Mouse (Mus musculus) limb, embryonic 13.5 days (tissue): ENCODE data around the gene Rbm20. TPM values are rescaled to one million over a fixed set of nuclear protein-coding genes. Genes with fewer than 3 reads are reported as not detected.

Source experiments
- ATAC-seq: fragments of 200-750 bp; cut with Nextera tagmentation; 2 replicates; pipeline ENCODE4 v1.8.0; 2017; ENCODE audit warnings: low read depth, moderate number of reproducible peaks, moderate TSS enrichment; ENCODE audit not compliant: low FRiP score
- H3K27ac ChIP-seq: fragments of 300-500 bp; sonication (generic); 2 replicates; pipeline ENCODE4 v1.5.1; 2015; ENCODE audit warnings: inconsistent platforms, mild to moderate bottlenecking, moderate library complexity
- H3K27me3 ChIP-seq: fragments of 300-500 bp; sonication (generic); 2 replicates; pipeline ENCODE4 v1.6.1; 2015; ENCODE audit warnings: mild to moderate bottlenecking, inconsistent platforms
- H3K36me3 ChIP-seq: fragments of 300-500 bp; sonication (generic); 2 replicates; pipeline ENCODE4 v1.6.1; 2015; ENCODE audit warnings: inconsistent platforms, mild to moderate bottlenecking, moderate library complexity
- H3K4me1 ChIP-seq: fragments of 300-500 bp; sonication (generic); 2 replicates; pipeline ENCODE4 v1.6.1; 2015; ENCODE audit warnings: inconsistent platforms
- H3K4me2 ChIP-seq: fragments of 300-500 bp; sonication (generic); replicated peaks from 2 replicates; pipeline ENCODE4 v1.6.1; 2015; ENCODE audit warnings: inconsistent platforms, mild to moderate bottlenecking, moderate library complexity
- H3K4me3 ChIP-seq: fragments of 300-500 bp; sonication (generic); 2 replicates; pipeline ENCODE4 v1.5.1; 2015; ENCODE audit warnings: moderate library complexity, mild to moderate bottlenecking, inconsistent platforms
- H3K9ac ChIP-seq: fragments of 300-500 bp; sonication (generic); 2 replicates; pipeline ENCODE4 v1.6.1; 2015; ENCODE audit warnings: mild to moderate bottlenecking, inconsistent platforms
- H3K9me3 ChIP-seq: fragments of 300-500 bp; sonication (generic); 2 replicates; pipeline ENCODE4 v1.6.1; 2016; ENCODE audit warnings: inconsistent platforms
- WGBS: fragments of 180-500 bp; shearing (Covaris S2); methylation state at CpG from one replicate; pipeline ENCODE4 v1.1.7; 2015; 5-methylcytosine and 5-hydroxymethylcytosine counted together
- polyA plus RNA-seq: library from polyadenylated mRNA; unstranded; fragments of >200 nt; fragmentation: Nextera tagmentation; extraction: Ambion mirVana; gene quantifications from 2 replicates; pipeline ENCODE4 v1.2.1, GENCODE M21; 2015

Rbm20 gene
- polyA plus RNA-seq, 1 experiment from 2014 or later: 5.1 TPM

DNA sequence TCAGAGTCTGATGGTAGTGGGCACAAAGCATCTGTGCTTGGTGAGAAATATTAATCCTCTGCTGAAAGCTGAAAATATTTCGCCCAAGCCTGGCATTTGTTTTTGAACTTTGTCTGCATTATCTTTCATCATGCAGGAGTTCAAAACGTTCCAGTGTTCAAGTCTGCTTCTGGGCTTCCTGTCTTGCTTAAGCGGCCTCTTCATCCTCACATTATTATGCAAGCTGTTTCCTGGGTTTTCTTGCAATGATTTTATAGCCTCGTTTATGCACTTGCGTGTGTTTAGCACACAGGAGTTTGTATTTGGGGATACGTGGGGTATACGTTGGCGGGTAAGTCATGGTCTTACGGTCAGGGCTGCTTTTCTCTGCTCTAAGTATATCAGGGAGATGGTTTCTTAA lies 211.2 kb downstream of the Rbm20 start:
- 53% methylated on average over 9 of the region's 9 CpGs for WGBS

DNA sequence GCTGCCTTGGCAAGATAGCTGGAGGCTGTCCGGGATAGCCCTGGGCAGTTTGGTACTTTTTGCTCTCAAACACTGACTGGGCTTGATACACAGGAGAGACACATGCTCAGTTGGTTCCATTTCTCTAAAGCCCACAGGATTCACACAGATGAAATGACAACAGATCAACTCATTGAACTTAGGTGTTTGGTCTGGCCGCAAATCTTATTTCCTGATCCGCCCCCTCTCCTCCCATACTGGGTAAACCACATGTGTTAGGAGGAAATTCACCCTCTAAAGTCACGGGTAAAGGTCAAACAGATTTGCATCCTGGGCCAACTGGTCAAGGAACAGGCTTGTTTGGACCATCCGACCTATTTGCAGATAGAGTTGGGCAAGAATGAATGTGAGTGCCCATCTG lies 212.4 kb downstream of the Rbm20 start:
- Histone ChIP-seq H3K4me1 (peaks cover 41% of the 10 kb centered on the region), H3K27me3 (no peaks in the 10 kb centered on the region), H3K27ac (no peak overlapping the region), H3K9me3 (no peaks in the 10 kb centered on the region), H3K4me2 (no peak overlapping the region), H3K4me3 (no peak overlapping the region), H3K9ac (no peak overlapping the region), H3K36me3 (no peaks in the 10 kb centered on the region)
- 63% methylated on average over 5 of the region's 5 CpGs for WGBS
- no peak for ATAC-seq

More for the DNA sequence above, 211.2 kb downstream of the Rbm20 start:
- no peak overlapping the region for H3K4me2 ChIP-seq
- peaks cover 28% of the 10 kb centered on the region for H3K4me1 ChIP-seq
- ATAC-seq: no peak
- no peaks in the 10 kb centered on the region for H3K9me3 ChIP-seq
- no peaks in the 10 kb centered on the region for H3K27me3 ChIP-seq
- H3K9ac ChIP-seq: no peak overlapping the region
- no peaks in the 10 kb centered on the region for H3K36me3 ChIP-seq
- H3K4me3 ChIP-seq: no peak overlapping the region
- no peak overlapping the region for H3K27ac ChIP-seq

- Histone ChIP-seq H3K27ac (peak overlapping the region; percentile 94; the same call in 1 of the 2 replicates), H3K9ac (no peak overlapping the region), H3K36me3 (no peaks in the 10 kb centered on the region), H3K4me2 (no peak overlapping the region), H3K4me1 (peaks cover 48% of the 10 kb centered on the region), H3K27me3 (no peaks in the 10 kb centered on the region), H3K4me3 (no peak overlapping the region), H3K9me3 (no peaks in the 10 kb centered on the region)
- WGBS: 71% methylated on average over 5 of the region's 5 CpGs
- no peak for ATAC-seq
Observed at GRCm38 (mm10) chr19:53890274-53890673, 213.2 kb downstream of the Rbm20 start.

DNA sequence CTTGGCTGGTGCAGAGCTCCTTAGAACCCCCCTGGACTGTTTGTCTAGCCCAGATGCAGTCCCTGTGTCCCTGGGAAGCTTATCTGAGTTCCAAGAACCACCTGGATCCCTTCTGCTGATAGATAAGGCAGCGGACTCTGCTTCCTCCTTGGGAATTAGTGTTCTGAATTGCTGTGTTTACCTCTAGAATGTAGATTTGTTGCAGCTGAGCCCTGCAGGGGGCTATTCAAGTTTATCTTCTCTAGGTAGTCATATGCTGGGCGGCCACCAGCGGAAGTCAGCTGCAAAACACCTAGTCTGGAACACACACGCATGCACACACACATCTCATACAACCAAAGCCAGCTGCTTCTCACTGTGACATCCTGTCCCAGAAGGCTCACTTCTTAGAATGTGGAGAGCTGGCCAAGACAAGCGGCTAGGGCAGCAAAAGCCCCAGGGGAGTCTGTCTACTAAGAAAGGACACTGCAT lies 213.7 kb downstream of the Rbm20 start:
- Histone ChIP-seq H3K9me3 (no peaks in the 10 kb centered on the region), H3K4me3 (no peak overlapping the region), H3K4me2 (no peak overlapping the region), H3K27me3 (no peaks in the 10 kb centered on the region), H3K27ac (peak overlapping the region; percentile 94; the same call in 1 of the 2 replicates), H3K9ac (no peak overlapping the region), H3K36me3 (no peaks in the 10 kb centered on the region), H3K4me1 (peaks cover 53% of the 10 kb centered on the region)
- WGBS: 66% methylated on average over 5 of the region's 5 CpGs
- ATAC-seq: no peak

DNA sequence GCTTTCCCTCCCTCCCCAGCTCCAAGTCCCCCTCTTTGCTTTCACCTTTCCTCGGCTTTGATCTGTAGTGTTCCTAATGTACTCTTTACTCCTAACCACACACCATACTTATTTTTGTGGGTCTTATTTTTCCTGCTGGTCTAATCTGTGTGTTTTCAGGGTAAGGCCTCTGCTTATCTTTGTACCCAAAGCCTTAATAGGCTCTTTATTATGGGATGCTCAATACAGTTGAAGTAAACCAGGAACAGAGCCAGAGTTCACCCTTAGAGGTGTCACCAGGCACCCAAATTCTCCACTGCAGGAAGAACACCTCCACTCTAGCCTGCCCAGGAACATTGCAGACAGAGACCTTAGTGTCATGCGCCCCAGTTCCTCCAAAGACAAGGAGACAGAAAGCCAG lies 214.5 kb downstream of the Rbm20 start:
- Histone ChIP-seq H3K4me2 (no peak overlapping the region), H3K27me3 (no peaks in the 10 kb centered on the region), H3K9me3 (no peaks in the 10 kb centered on the region), H3K4me1 (peaks cover 58% of the 10 kb centered on the region), H3K27ac (peak overlapping the region; percentile 94), H3K9ac (no peak overlapping the region), H3K36me3 (no peaks in the 10 kb centered on the region), H3K4me3 (no peak overlapping the region)
- WGBS: 85% methylated on average over 2 of the region's 2 CpGs
- ATAC-seq: 0 out of 2 replicates have a peak, but pooled peaks have one; percentile 13

- 17% methylated on average over 3 of the region's 3 CpGs for WGBS
- no peaks in the 10 kb centered on the region for H3K9me3 ChIP-seq
- no peaks in the 10 kb centered on the region for H3K36me3 ChIP-seq
- peaks cover 58% of the 10 kb centered on the region for H3K4me1 ChIP-seq
- H3K27ac ChIP-seq: peak within 1 kb of the TSS; percentile 94
- no peaks in the 10 kb centered on the region for H3K27me3 ChIP-seq
- no peak within 1 kb of the TSS for H3K9ac ChIP-seq
- H3K4me2 ChIP-seq: peak within 1 kb of the TSS; percentile 21
- H3K4me3 ChIP-seq: no peak within 1 kb of the TSS
- ATAC-seq: peak; percentile 62
Observed at GRCm38 (mm10) chr19:53892061-53892460, 215.0 kb downstream of the Rbm20 start, which contains the start of gene Pdcd4. Gene Pdcd4, plus strand, starts transcription at chr19:53892231.

DNA sequence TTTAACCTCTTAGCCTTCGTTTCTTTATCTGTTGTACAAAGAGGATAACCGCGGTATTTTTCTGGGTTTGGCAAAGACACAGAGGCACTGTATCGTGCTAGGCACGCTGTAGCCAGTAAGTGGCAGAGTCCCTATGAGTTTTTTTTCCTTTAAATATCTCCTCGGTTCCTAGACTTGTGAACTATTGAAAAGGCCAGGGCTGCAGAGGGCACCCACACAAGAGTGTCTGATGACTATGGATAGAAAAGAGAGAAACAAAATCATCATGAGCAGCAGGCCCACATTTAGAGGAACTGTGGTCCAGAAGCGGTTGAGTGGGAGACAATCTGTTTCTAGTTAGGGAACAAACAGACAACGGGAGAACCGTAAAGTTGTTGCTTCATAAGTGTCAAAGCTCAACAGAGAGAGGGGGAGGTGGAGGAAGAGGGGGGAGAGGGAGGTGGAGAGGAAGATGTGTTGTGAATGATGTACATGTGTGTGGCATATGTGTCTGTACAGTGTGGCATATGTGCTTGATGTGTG lies 215.8 kb downstream of the Rbm20 start:
- WGBS: 47% methylated on average over 9 of the region's 9 CpGs
- Histone ChIP-seq H3K9ac (no peak overlapping the region), H3K36me3 (no peaks in the 10 kb centered on the region), H3K9me3 (no peaks in the 10 kb centered on the region), H3K4me1 (peaks cover 59% of the 10 kb centered on the region), H3K4me2 (peak overlapping the region; percentile 21; the same call in 1 of the 2 replicates), H3K27ac (peak overlapping the region; percentile 94; the same call in 1 of the 2 replicates), H3K4me3 (no peak overlapping the region), H3K27me3 (no peaks in the 10 kb centered on the region)
- ATAC-seq: no peak

GRCm38 (mm10) chr19:53893711-53894171 lies 216.6 kb downstream of the Rbm20 start:
- Histone ChIP-seq H3K9me3 (no peaks in the 10 kb centered on the region), H3K27ac (peak overlapping the region; percentile 87; the same call in 1 of the 2 replicates)
- WGBS: 61% methylated on average over 3 of the region's 3 CpGs

DNA sequence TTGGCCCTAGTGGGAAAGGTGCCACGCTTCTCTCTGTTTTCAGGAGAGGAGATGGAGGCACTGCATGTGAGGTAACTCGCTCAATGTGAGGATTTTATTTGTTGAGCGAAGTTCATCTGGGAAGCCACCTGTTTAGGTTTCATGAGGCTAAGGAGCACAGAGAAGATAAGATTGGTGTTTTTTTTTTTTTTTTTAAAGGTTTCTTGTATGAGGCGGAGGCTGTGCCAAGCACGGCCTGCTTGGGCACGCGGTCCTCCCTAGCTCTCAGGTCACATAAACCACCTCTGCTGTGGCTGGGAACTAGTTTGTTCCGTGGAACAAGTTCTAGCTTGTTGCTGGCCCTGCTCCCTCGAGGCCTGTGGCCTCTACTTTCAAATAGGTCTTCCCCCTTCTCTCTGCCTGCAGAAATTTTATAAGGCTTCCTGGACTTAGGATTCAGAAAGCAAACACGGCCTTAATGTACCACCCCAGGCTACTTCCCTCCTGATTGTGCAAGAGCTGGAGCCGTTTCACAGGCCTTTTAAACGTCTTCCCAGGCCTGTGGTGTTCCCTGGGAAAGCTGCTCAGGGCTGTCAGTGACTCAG lies 217.5 kb downstream of the Rbm20 start:
- Histone ChIP-seq H3K27me3 (no peaks in the 10 kb centered on the region), H3K4me2 (peak overlapping the region; percentile 9), H3K9ac (no peak overlapping the region), H3K36me3 (no peaks in the 10 kb centered on the region), H3K4me3 (no peak overlapping the region), H3K4me1 (peaks cover 69% of the 10 kb centered on the region), H3K27ac (peak overlapping the region; percentile 87), H3K9me3 (no peaks in the 10 kb centered on the region)
- WGBS: 45% methylated on average over 12 of the region's 12 CpGs
- ATAC-seq: peak; percentile 38; the same call in 1 of the 2 replicates

More at GRCm38 (mm10) chr19:53893711-53894171, 216.6 kb downstream of the Rbm20 start:
- Histone ChIP-seq H3K4me2 (no peak overlapping the region), H3K4me1 (peaks cover 67% of the 10 kb centered on the region), H3K27me3 (no peaks in the 10 kb centered on the region), H3K9ac (no peak overlapping the region), H3K36me3 (no peaks in the 10 kb centered on the region), H3K4me3 (no peak overlapping the region)
- no peak for ATAC-seq

DNA sequence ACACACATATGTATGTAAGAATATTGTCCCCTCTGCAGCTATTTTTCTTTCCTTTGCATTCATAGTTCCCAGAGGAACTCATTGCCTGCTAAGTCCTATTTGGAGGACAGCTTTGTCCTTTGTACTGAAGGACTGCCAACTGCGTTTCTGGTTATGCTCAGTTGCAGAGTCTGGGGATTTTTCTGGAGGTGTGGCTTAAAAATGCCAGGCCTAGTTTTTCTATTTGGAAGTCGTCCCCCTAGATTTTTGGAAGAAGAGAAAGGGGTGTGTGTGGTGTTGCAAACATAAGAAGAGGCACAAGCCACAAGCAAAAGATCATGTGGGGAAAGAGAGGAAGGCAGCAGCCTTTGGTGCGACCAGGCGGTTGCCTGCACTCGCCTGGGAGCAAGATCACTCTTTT lies 220.9 kb downstream of the Rbm20 start:
- ATAC-seq: no peak
- H3K27ac ChIP-seq: no peak overlapping the region
- H3K36me3 ChIP-seq: no peaks in the 10 kb centered on the region
- no peak overlapping the region for H3K9ac ChIP-seq
- no peak overlapping the region for H3K4me2 ChIP-seq
- WGBS: 73% methylated on average over 5 of the region's 5 CpGs
- no peak overlapping the region for H3K4me3 ChIP-seq
- no peaks in the 10 kb centered on the region for H3K27me3 ChIP-seq
- no peaks in the 10 kb centered on the region for H3K9me3 ChIP-seq
- peaks cover 74% of the 10 kb centered on the region for H3K4me1 ChIP-seq

DNA sequence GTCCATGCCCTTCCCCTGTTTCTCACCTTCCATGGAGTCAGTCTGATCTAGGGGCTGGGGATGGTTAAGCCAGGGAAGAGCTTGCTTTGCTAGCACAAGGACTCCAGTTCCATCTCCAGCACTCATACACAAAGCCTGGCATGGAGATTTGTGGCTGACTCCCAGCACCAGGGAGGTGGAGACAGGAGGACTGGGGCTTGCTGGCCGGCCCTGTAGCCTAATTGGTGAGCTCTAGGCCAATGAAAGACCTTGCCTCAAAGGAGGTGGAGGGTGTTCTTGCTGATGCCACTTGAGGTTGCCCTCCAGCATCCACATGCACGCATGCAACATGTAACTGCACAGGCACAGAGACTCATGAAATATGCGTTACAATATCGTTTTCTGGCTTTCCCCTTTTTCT lies 221.4 kb downstream of the Rbm20 start:
- WGBS: 76% methylated on average over 4 of the region's 4 CpGs
- no peak for ATAC-seq
- Histone ChIP-seq H3K9ac (no peak overlapping the region), H3K36me3 (no peaks in the 10 kb centered on the region), H3K4me1 (peaks cover 70% of the 10 kb centered on the region), H3K9me3 (no peaks in the 10 kb centered on the region), H3K27ac (no peak overlapping the region), H3K4me3 (no peak overlapping the region), H3K27me3 (no peaks in the 10 kb centered on the region), H3K4me2 (no peak overlapping the region)

DNA sequence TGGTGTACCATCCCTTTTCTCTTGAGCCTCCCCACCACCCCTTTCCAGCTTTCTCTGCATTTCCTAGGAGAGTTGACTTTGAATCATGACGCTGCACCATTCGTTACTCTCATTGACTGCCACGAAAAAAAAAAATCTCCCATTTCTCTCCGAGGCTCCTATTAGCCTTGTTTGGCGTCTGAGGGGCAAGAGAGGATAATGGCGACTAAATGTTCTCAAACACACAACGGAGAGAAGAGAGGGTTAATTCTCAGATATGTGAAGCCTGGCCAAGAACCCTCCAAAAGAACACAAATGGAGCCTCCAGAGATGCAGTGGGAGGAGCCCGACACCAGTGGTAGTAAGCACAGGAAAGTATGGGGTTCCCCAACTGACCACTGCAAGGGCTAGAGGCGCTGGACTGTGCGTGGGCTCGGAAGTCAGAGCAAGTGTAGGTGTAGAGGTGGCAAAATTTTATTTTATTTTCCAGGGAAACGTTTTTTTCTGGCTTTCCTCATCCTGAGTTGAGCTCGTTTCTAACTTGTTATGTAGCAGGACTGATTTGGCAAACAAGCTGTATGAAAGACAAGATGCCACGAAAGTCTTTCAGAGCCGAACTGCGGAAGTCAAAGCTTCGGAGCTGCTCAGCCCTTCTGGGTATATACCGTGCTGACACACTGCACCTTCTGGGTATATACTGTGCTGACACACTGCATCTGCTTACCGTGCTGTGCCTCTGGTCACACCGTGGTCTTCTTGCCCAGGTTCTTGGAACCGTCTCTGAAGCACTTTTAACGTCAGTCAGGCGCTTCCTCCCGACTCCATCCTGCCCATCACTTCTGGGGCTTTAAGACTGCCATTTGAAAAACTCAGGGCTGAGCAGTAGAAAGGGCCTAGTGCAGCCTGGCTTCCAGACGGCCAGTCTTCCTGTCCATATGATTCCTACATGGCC lies 222.1 kb downstream of the Rbm20 start:
- 78% methylated on average over 25 of the region's 25 CpGs for WGBS
- H3K36me3 ChIP-seq: no peaks in the 10 kb centered on the region
- H3K9me3 ChIP-seq: no peaks in the 10 kb centered on the region
- no peak for ATAC-seq
- peaks cover 62% of the 10 kb centered on the region for H3K4me1 ChIP-seq
- H3K4me3 ChIP-seq: no peak overlapping the region
- no peak overlapping the region for H3K27ac ChIP-seq
- H3K27me3 ChIP-seq: no peaks in the 10 kb centered on the region
- 0 out of 2 replicates have a peak overlapping the region, but pooled peaks have one; percentile 4 for H3K9ac ChIP-seq
- H3K4me2 ChIP-seq: no peak overlapping the region
